Mouse (Mus musculus) bone marrow, adult 2 months (tissue): ENCODE results near the gene Tsc22d2. TPM values are rescaled to one million over a fixed set of nuclear protein-coding genes. Genes with fewer than 3 reads are reported as not detected.

ENCODE experiments used
- H3K27ac ChIP-seq: fragments of 200-500 bp; 2 replicates; pipeline ENCODE4 v1.5.1; 2012; ENCODE audit warnings: low read depth, mild to moderate bottlenecking, control low read depth, inconsistent platforms, low read length; ENCODE audit not compliant: control insufficient read depth, poor library complexity, insufficient read depth
- H3K4me1 ChIP-seq: fragments of 200-500 bp; 2 replicates; pipeline ENCODE4 v1.6.1; 2011; ENCODE audit warnings: low read length; ENCODE audit not compliant: control insufficient read depth, insufficient read depth
- H3K4me3 ChIP-seq: fragments of 200-500 bp; replicated peaks from 2 replicates; pipeline ENCODE3; 2011; ENCODE audit warnings: mild to moderate bottlenecking, low read depth, low read length, control low read depth; ENCODE audit not compliant: control insufficient read depth
- CTCF ChIP-seq: fragments of 200-500 bp; IDR thresholded peaks from 2 replicates; pipeline ENCODE4 v1.5.1; 2011; ENCODE audit warnings: low read length, control low read depth; ENCODE audit not compliant: control insufficient read depth, insufficient read depth
- POLR2A ChIP-seq: fragments of 200-500 bp; IDR thresholded peaks from 2 replicates; pipeline ENCODE4 v1.6.1; 2011; ENCODE audit warnings: low read depth, mild to moderate bottlenecking, control low read depth, low read length, borderline replicate concordance; ENCODE audit not compliant: control insufficient read depth
- WGBS: fragments of 180-500 bp; shearing (Covaris S2); methylation state at CpG from one replicate; pipeline ENCODE4 v1.1.7; 2018; 5-methylcytosine and 5-hydroxymethylcytosine counted together
- polyA plus RNA-seq: library from polyadenylated mRNA; stranded (reverse); fragments of >200 nt; gene quantifications from 2 replicates; pipeline ENCODE4 v1.2.4, GENCODE M21; 2011; ENCODE audit warnings: low replicate concordance; ENCODE audit not compliant: missing spikeins, insufficient read depth, insufficient read length

Tsc22d2 gene
- polyA plus RNA-seq = 7.6 and 13.3 TPM in 2 replicates

- Histone ChIP-seq H3K4me3 (peak within 1 kb of the TSS; percentile 93), H3K4me1 (peaks cover 1% of the 10 kb centered on the region; the same call in 1 of the 2 replicates), H3K27ac (peak within 1 kb of the TSS; percentile 100)
- 1% methylated on average over 52 of the region's 52 CpGs for WGBS
- peak; percentile 90; the same call in 1 of the 2 replicates for TF ChIP-seq POLR2A
- TF ChIP-seq CTCF = no peak
These were observed at the start of gene Tsc22d2 for GRCm38 (mm10) chr3:58414234-58414938. Tsc22d2 (plus strand) TSS chr3:58414715.

DNA sequence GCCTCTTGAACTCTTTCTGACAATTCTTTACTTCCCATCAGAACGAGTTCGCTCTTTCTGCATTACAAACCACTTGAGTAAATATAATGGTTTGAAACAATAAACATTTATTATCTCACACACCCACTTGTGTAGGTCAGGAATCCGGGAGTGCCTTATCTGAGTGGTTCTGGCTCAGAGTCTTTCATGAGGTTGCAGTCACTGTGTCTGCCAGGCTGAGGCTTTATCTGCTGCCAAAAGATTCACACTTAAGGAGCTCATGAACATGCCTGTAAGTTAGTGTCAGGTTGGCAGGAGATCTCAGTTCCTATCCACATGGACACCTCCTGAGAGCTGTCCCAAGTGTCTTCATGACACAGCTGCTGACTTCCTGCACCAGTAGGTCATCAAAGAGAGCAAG lies 47.8 kb upstream of the Tsc22d2 start:
- Histone ChIP-seq H3K27ac (no peak overlapping the region), H3K4me1 (no peaks in the 10 kb centered on the region), H3K4me3 (no peak overlapping the region)
- TF ChIP-seq CTCF (no peak), POLR2A (no peak)
- 59% methylated on average over 3 of the region's 3 CpGs for WGBS

- 87% methylated on average over 2 of the region's 2 CpGs for WGBS
These were observed 43.7 kb upstream of the Tsc22d2 start for GRCm38 (mm10) chr3:58370811-58371210.

GRCm38 (mm10) chr3:58372066-58372904 lies 42.2 kb upstream of the Tsc22d2 start:
- WGBS = 60% methylated on average over 9 of the region's 9 CpGs
- Histone ChIP-seq H3K4me1 (no peaks in the 10 kb centered on the region), H3K4me3 (no peak overlapping the region), H3K27ac (no peak overlapping the region)
- TF ChIP-seq POLR2A = no peak
- TF ChIP-seq CTCF = no peak

More at GRCm38 (mm10) chr3:58370811-58371210, 43.7 kb upstream of the Tsc22d2 start:
- Histone ChIP-seq H3K4me1 (no peaks in the 10 kb centered on the region), H3K4me3 (no peak overlapping the region), H3K27ac (no peak overlapping the region)
- TF ChIP-seq POLR2A (no peak), CTCF (no peak)

DNA sequence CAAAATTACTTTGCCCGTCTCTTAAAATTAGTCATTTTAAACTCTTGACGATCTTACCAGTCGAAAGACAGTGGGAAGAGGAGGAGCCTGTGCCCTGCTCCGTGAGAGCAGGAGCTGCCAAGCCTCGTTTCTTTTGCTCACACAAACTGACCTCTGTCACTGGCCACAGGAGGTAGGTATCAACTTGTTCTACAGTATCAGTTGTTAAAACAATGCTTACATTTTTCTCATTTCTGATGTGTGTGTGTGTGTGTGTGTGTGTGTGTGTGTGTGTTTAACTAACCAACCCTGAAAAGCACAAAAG lies 41.7 kb upstream of the Tsc22d2 start:
- 11% methylated on average over 5 of the region's 5 CpGs for WGBS
- H3K4me1 ChIP-seq = no peaks in the 10 kb centered on the region
- H3K4me3 ChIP-seq = no peak overlapping the region
- no peak overlapping the region for H3K27ac ChIP-seq
- no peak for TF ChIP-seq CTCF
- TF ChIP-seq POLR2A = no peak

DNA sequence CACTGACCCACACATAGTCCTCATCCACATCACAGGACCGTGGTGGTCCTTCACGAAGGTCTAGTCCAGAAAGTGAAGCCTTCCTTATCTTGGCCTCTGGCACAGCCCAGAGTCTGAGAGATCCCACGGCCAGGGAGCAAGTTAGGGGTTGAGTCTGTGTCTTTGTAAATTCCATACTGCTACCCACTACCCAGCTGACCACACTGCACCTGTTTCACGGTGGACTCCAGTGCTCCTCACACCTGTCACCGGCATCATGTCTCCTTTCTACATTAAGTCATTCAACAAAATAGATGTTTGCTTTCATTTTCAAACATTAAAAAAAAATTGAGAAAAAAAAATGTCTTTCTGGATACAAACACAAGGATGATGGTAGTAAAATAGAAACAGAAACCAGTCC lies 40.2 kb upstream of the Tsc22d2 start:
- no peaks in the 10 kb centered on the region for H3K4me1 ChIP-seq
- H3K4me3 ChIP-seq = no peak overlapping the region
- H3K27ac ChIP-seq = no peak overlapping the region
- TF ChIP-seq POLR2A = no peak
- TF ChIP-seq CTCF = no peak
- 83% methylated on average over 5 of the region's 5 CpGs for WGBS

- WGBS = 36% methylated on average over 3 of the region's 3 CpGs
- no peak overlapping the region for H3K4me3 ChIP-seq
- no peak overlapping the region for H3K27ac ChIP-seq
- no peaks in the 10 kb centered on the region for H3K4me1 ChIP-seq
- TF ChIP-seq CTCF = no peak
- TF ChIP-seq POLR2A = no peak
These were observed 37.8 kb upstream of the Tsc22d2 start for GRCm38 (mm10) chr3:58376713-58377112.

GRCm38 (mm10) chr3:58377589-58378134 lies 36.9 kb upstream of the Tsc22d2 start:
- 66% methylated on average over 5 of the region's 5 CpGs for WGBS
- TF ChIP-seq CTCF (no peak), POLR2A (no peak)

GRCm38 (mm10) chr3:58382676-58383075 lies 31.8 kb upstream of the Tsc22d2 start:
- no peak for TF ChIP-seq POLR2A
- TF ChIP-seq CTCF = no peak
- Histone ChIP-seq H3K27ac (no peak overlapping the region), H3K4me1 (no peaks in the 10 kb centered on the region), H3K4me3 (no peak overlapping the region)
- 88% methylated on average over 1 of the region's 1 CpGs for WGBS

More at GRCm38 (mm10) chr3:58377589-58378134, 36.9 kb upstream of the Tsc22d2 start:
- no peak overlapping the region for H3K27ac ChIP-seq
- H3K4me3 ChIP-seq = no peak overlapping the region
- no peaks in the 10 kb centered on the region for H3K4me1 ChIP-seq
